Mouse (Mus musculus) MEL (cell line): ENCODE measurements at regions not wholly inside any gene's neighbourhood (a gene's known extent, or its start where the extent isn't known, plus 50 kb on each side); places are given as distances from the start of the nearest gene placed in this dataset.

Source experiments
- DNase-seq: peaks from one replicate; pipeline ENCODE4 v3.0.0; 2011; ENCODE audit warnings: low read depth, low spot score
- H3K27ac ChIP-seq: 2 replicates; pipeline ENCODE4 v1.5.1; 2012; ENCODE audit warnings: low read depth, mild to moderate bottlenecking, control low read depth, low read length, moderate library complexity; ENCODE audit not compliant: control insufficient read depth
- H3K27me3 ChIP-seq, 2 experiments: fragments of 150-350 bp in 1 of 2; sonication (generic) in 1 of 2; 2 replicates each; pipeline ENCODE4 v1.6.1; 2012; ENCODE audit warnings: low read length in 2 of 2, mild to moderate bottlenecking in 2 of 2, improper control_type of control experiment in 1 of 2, moderate library complexity in 1 of 2; ENCODE audit not compliant: insufficient read depth in 2 of 2, control insufficient read depth in 1 of 2
- H3K36me3 ChIP-seq, 2 experiments: 2 replicates each; pipeline ENCODE4 v1.6.1; 2012 to 2014; ENCODE audit warnings: low read length in 2 of 2, improper control_type of control experiment in 1 of 2, inconsistent platforms in 1 of 2, mild to moderate bottlenecking in 1 of 2; ENCODE audit not compliant: insufficient read depth in 2 of 2, control insufficient read depth in 1 of 2
- H3K4me1 ChIP-seq, 2 experiments: fragments of 150-350 bp in 1 of 2; sonication (generic) in 1 of 2; 2 replicates each; pipeline ENCODE4 v1.6.1; 2012; ENCODE audit warnings: low read length in 2 of 2, improper control_type of control experiment in 1 of 2, mild to moderate bottlenecking in 1 of 2; ENCODE audit not compliant: insufficient read depth in 2 of 2, control insufficient read depth in 1 of 2
- H3K4me3 ChIP-seq, 2 experiments: fragments of 150-350 bp in 1 of 2; sonication (generic) in 1 of 2; 2 replicates each; pipeline ENCODE4 v1.5.1; 2012; ENCODE audit warnings: low read depth in 2 of 2, low read length in 2 of 2, mild to moderate bottlenecking in 2 of 2, moderate library complexity in 2 of 2, control low read depth in 1 of 2, improper control_type of control experiment in 1 of 2; ENCODE audit not compliant: control insufficient read depth in 1 of 2, insufficient read depth in 1 of 2
- H3K79me2 ChIP-seq: 2 replicates; pipeline ENCODE4 v1.6.1; 2012; ENCODE audit warnings: mild to moderate bottlenecking, low read length, moderate library complexity; ENCODE audit not compliant: control insufficient read depth, poor library complexity, insufficient read depth
- H3K9ac ChIP-seq: 2 replicates; pipeline ENCODE4 v1.6.1; 2012; ENCODE audit warnings: low read depth, mild to moderate bottlenecking, control low read depth, low read length, moderate library complexity; ENCODE audit not compliant: control insufficient read depth, poor library complexity, severe bottlenecking
- H3K9me3 ChIP-seq: fragments of 150-350 bp; sonication (generic); replicated peaks from 2 replicates; pipeline ENCODE4 v1.6.1; 2012; ENCODE audit warnings: mild to moderate bottlenecking, low read length, improper control_type of control experiment, moderate library complexity; ENCODE audit not compliant: insufficient read depth
- BHLHE40 ChIP-seq: IDR thresholded peaks from 2 replicates; pipeline ENCODE4 v1.6.1; 2012; ENCODE audit warnings: low read depth, mild to moderate bottlenecking, inconsistent platforms, low read length, improper control_type of control experiment, borderline replicate concordance
- CHD1 ChIP-seq: IDR thresholded peaks from 2 replicates; pipeline ENCODE4 v1.6.1; 2012; ENCODE audit warnings: low read depth, mild to moderate bottlenecking, inconsistent platforms, low read length, improper control_type of control experiment
- CHD2 ChIP-seq: IDR thresholded peaks from 2 replicates; pipeline ENCODE4 v1.6.1; 2011; ENCODE audit warnings: low read length, improper control_type of control experiment
- E2F4 ChIP-seq: IDR thresholded peaks from 2 replicates; pipeline ENCODE4 v1.6.1; 2011; ENCODE audit warnings: low read depth, low read length, improper control_type of control experiment, borderline replicate concordance
- ELF1 ChIP-seq: IDR thresholded peaks from 2 replicates; pipeline ENCODE4 v1.6.1; 2014; ENCODE audit warnings: low read depth, mild to moderate bottlenecking, inconsistent platforms, low read length, improper control_type of control experiment, moderate library complexity
- EP300 ChIP-seq, 2 experiments: IDR thresholded peaks; 2 replicates each; pipeline ENCODE4 v1.6.1; 2011; ENCODE audit warnings: improper control_type of control experiment in 2 of 2, low read length in 2 of 2, low read depth in 1 of 2, mild to moderate bottlenecking in 1 of 2
- ETS1 ChIP-seq: IDR thresholded peaks from 2 replicates; pipeline ENCODE4 v1.6.1; 2012; ENCODE audit warnings: low read depth, mild to moderate bottlenecking, inconsistent platforms, low read length, improper control_type of control experiment, moderate library complexity
- GABPA ChIP-seq: IDR thresholded peaks from 2 replicates; pipeline ENCODE4 v1.6.1; 2012; ENCODE audit warnings: low read depth, mild to moderate bottlenecking, inconsistent platforms, low read length, improper control_type of control experiment, moderate library complexity
- GATA1 ChIP-seq: IDR thresholded peaks from 2 replicates; pipeline ENCODE4 v1.6.1; 2011; ENCODE audit warnings: low read depth, low read length, improper control_type of control experiment
- HCFC1 ChIP-seq: IDR thresholded peaks from 2 replicates; pipeline ENCODE4 v1.6.1; 2012; ENCODE audit warnings: low read depth, mild to moderate bottlenecking, inconsistent platforms, low read length, improper control_type of control experiment, moderate library complexity
- JUND ChIP-seq: IDR thresholded peaks from 2 replicates; pipeline ENCODE4 v1.6.1; 2011; ENCODE audit warnings: low read depth, mild to moderate bottlenecking, improper control_type of control experiment, low read length
- MAFK ChIP-seq: IDR thresholded peaks from 2 replicates; pipeline ENCODE4 v1.6.1; 2011; ENCODE audit warnings: low read depth, mild to moderate bottlenecking, low read length, improper control_type of control experiment, borderline replicate concordance
- MAX ChIP-seq: IDR thresholded peaks from 2 replicates; pipeline ENCODE4 v1.6.1; 2011; ENCODE audit warnings: low read length, improper control_type of control experiment
- MEF2A ChIP-seq: IDR thresholded peaks from 2 replicates; pipeline ENCODE4 v1.6.1; 2014; ENCODE audit warnings: low read depth, mild to moderate bottlenecking, inconsistent platforms, low read length, improper control_type of control experiment; ENCODE audit not compliant: poor library complexity, insufficient replicate concordance, severe bottlenecking; ENCODE audit errors: extremely low read depth
- MXI1 ChIP-seq: IDR thresholded peaks from 2 replicates; pipeline ENCODE4 v1.6.1; 2011; ENCODE audit warnings: mild to moderate bottlenecking, low read depth, low read length, improper control_type of control experiment
- MYB ChIP-seq: IDR thresholded peaks from 2 replicates; pipeline ENCODE4 v1.6.1; 2011; ENCODE audit warnings: mild to moderate bottlenecking, low read depth, low read length, improper control_type of control experiment
- MYC ChIP-seq: IDR thresholded peaks from 2 replicates; pipeline ENCODE4 v1.6.1; 2011; ENCODE audit warnings: low read depth, mild to moderate bottlenecking, low read length, improper control_type of control experiment, moderate library complexity
- NELFE ChIP-seq: IDR thresholded peaks from 2 replicates; pipeline ENCODE4 v1.6.1; 2011; ENCODE audit warnings: low read depth, low read length, improper control_type of control experiment
- NRF1 ChIP-seq: IDR thresholded peaks from 2 replicates; pipeline ENCODE4 v1.6.1; 2014; ENCODE audit warnings: low read depth, mild to moderate bottlenecking, inconsistent platforms, low read length, improper control_type of control experiment, moderate library complexity; ENCODE audit not compliant: poor library complexity, insufficient read depth, severe bottlenecking
- POLR2AphosphoS5 ChIP-seq: IDR thresholded peaks from 2 replicates; pipeline ENCODE4 v1.6.1; 2012; ENCODE audit warnings: low read depth, borderline replicate concordance, mild to moderate bottlenecking, inconsistent platforms, low read length, moderate library complexity, mixed read lengths
- RAD21 ChIP-seq: IDR thresholded peaks from 2 replicates; pipeline ENCODE4 v1.6.1; 2011; ENCODE audit warnings: mild to moderate bottlenecking, low read depth, low read length, improper control_type of control experiment
- RCOR1 ChIP-seq: IDR thresholded peaks from 2 replicates; pipeline ENCODE4 v1.6.1; 2012; ENCODE audit warnings: low read depth, mild to moderate bottlenecking, inconsistent platforms, low read length, improper control_type of control experiment
- SMC3 ChIP-seq: IDR thresholded peaks from 2 replicates; pipeline ENCODE4 v1.6.1; 2011; ENCODE audit warnings: low read depth, low read length, improper control_type of control experiment
- TAL1 ChIP-seq: IDR thresholded peaks from 2 replicates; pipeline ENCODE4 v1.6.1; 2012; ENCODE audit warnings: mild to moderate bottlenecking, inconsistent platforms, low read length, moderate library complexity, mixed read lengths
- TBP ChIP-seq: IDR thresholded peaks from 2 replicates; pipeline ENCODE4 v1.8.0; 2011; ENCODE audit warnings: low read depth, low read length, improper control_type of control experiment
- TCF12 ChIP-seq: IDR thresholded peaks from 2 replicates; pipeline ENCODE4 v1.6.1; 2014; ENCODE audit warnings: low read depth, mild to moderate bottlenecking, inconsistent platforms, low read length, improper control_type of control experiment, moderate library complexity
- UBTF ChIP-seq: IDR thresholded peaks from 2 replicates; pipeline ENCODE4 v1.6.1; 2012; ENCODE audit warnings: low read depth, mild to moderate bottlenecking, inconsistent platforms, low read length, improper control_type of control experiment, moderate library complexity, borderline replicate concordance; ENCODE audit not compliant: insufficient read depth
- USF1 ChIP-seq: IDR thresholded peaks from 2 replicates; pipeline ENCODE4 v1.6.1; 2014; ENCODE audit warnings: low read depth, mild to moderate bottlenecking, inconsistent platforms, low read length, improper control_type of control experiment, moderate library complexity

- TF ChIP-seq GABPA, result no peak
- TF ChIP-seq TAL1, result no peak
- TF ChIP-seq ELF1, result no peak
- no peak for TF ChIP-seq CHD1
- TF ChIP-seq ETS1, result no peak
- no peak for TF ChIP-seq RAD21
- no peak for TF ChIP-seq MYB
- TF ChIP-seq MEF2A, result no peak
- no peak for TF ChIP-seq UBTF
- TF ChIP-seq TCF12, result no peak
- no peak for TF ChIP-seq RCOR1
- no peaks in the 10 kb centered on the region for H3K36me3 ChIP-seq
- H3K9me3 ChIP-seq, result no peaks in the 10 kb centered on the region
- no peak overlapping the region for H3K9ac ChIP-seq
- no peaks in the 10 kb centered on the region for H3K79me2 ChIP-seq
- no peak overlapping the region for H3K27ac ChIP-seq
- H3K4me3 ChIP-seq, result no peak overlapping the region
- H3K27me3 ChIP-seq, result no peaks in the 10 kb centered on the region
- H3K4me1 ChIP-seq, result no peaks in the 10 kb centered on the region
- no peak for DNase-seq
Observed at GRCm38 (mm10) chr12:117417991-117418390, 98.3 kb upstream of the Rapgef5 start.

- Histone ChIP-seq H3K27ac (no peak overlapping the region), H3K4me1 (no peaks in the 10 kb centered on the region), H3K9ac (no peak overlapping the region), H3K9me3 (no peaks in the 10 kb centered on the region), H3K36me3 (no peaks in the 10 kb centered on the region), H3K27me3 (no peaks in the 10 kb centered on the region), H3K79me2 (no peaks in the 10 kb centered on the region), H3K4me3 (no peak overlapping the region)
- no peak for DNase-seq
- TF ChIP-seq TBP (no peak), EP300 (IDR thresholded peaks at IDR 0.05; ENCODE audit: low read depth in 1 of 2, low read length in 2 of 2) (no peak), MAFK (no peak), NELFE (no peak), NRF1 (no peak), TCF12 (no peak), HCFC1 (no peak), CHD2 (no peak), MXI1 (no peak), CHD1 (no peak), UBTF (no peak), GATA1 (no peak), POLR2AphosphoS5 (no peak), MAX (no peak), SMC3 (no peak), USF1 (no peak), BHLHE40 (no peak), E2F4 (no peak), MYC (no peak), JUND (no peak)
Observed at GRCm38 (mm10) chr12:117422315-117422978, 93.8 kb upstream of the Rapgef5 start.
